Mouse (Mus musculus): Measurements from ENCODE around the gene Psma3. TPM values are rescaled to one million over a fixed set of nuclear protein-coding genes. Genes with fewer than 3 reads are reported as not detected.

The Psma3 gene
- total RNA-seq, 2 experiments from 2014 or later, result 244 to 255 TPM

- no peak for DNase-seq (ENCODE audit: extremely low spot score in 1 of 2, low spot score in 2 of 2)
- intact Hi-C loops (cut with DNase I), result no loop called here
Observed at GRCm38 (mm10) chr12:71035826-71036225, 61.4 kb downstream of the Psma3 start.

GRCm38 (mm10) chr12:71036729-71037404 is 62.4 kb downstream of the Psma3 start:
- intact Hi-C loops (cut with DNase I), result no loop called here
- DNase-seq (ENCODE audit: extremely low spot score in 1 of 2, low spot score in 2 of 2), result no peak

- intact Hi-C loops (cut with DNase I), result no loop called here
- peak in 1 of 2 experiments; percentile 78 for DNase-seq (ENCODE audit: extremely low spot score in 1 of 2, low spot score in 2 of 2)
Observed at GRCm38 (mm10) chr12:71040462-71040861, 66.0 kb downstream of the Psma3 start.

- no peak for DNase-seq (ENCODE audit: extremely low spot score in 1 of 2, low spot score in 2 of 2)
- intact Hi-C loops (cut with DNase I), result no loop called here
Observed at GRCm38 (mm10) chr12:71042451-71042850, 68.0 kb downstream of the Psma3 start.

- intact Hi-C loops (cut with DNase I), result no loop called here
- DNase-seq (ENCODE audit: extremely low spot score in 1 of 2, low spot score in 2 of 2), result no peak
Observed at GRCm38 (mm10) chr12:71043571-71043970, 69.2 kb downstream of the Psma3 start.

GRCm38 (mm10) chr12:71044488-71044887 is 70.1 kb downstream of the Psma3 start:
- intact Hi-C loops (cut with DNase I), result no loop called here
- no peak for DNase-seq (ENCODE audit: extremely low spot score in 1 of 2, low spot score in 2 of 2)

Other genes starting within 250 kb of the Psma3 start
- gene Frmd6, start 149.1 kb upstream of the Psma3 start, total RNA-seq (2021), result 10 to 100 TPM; 15.0 to 16.8 TPM
- 100 to 1,000 TPM; 184 to 195 TPM for gene Actr10, start 36.8 kb upstream of the Psma3 start, total RNA-seq (2021)
- 10 to 100 TPM; 31.2 to 32.2 TPM for gene Arid4a, start 41.4 kb downstream of the Psma3 start, total RNA-seq (2021)
- not detected for gene Tomm20l, start 136.8 kb downstream of the Psma3 start, total RNA-seq (2021)
- 10 to 100 TPM; 64.8 to 74.0 TPM for gene Timm9, start 162.1 kb downstream of the Psma3 start, total RNA-seq (2021)
- gene 2700049A03Rik, start 162.2 kb downstream of the Psma3 start, total RNA-seq (2021), result 1 to 10 TPM; 5.7 to 6.6 TPM

Measured in left cerebral cortex, postnatal 10 days (tissue).